Mouse (Mus musculus) left cerebral cortex, adult 11 months (tissue): ENCODE results near the gene Gm42791.
A peak's percentile ranks its signal among the peaks of the same experiment; 100 is the strongest.

Experiments
- DNase-seq: peaks from one replicate; pipeline ENCODE4 v3.0.0; 2022; ENCODE audit warnings: low spot score

The Gm42791 gene

DNA sequence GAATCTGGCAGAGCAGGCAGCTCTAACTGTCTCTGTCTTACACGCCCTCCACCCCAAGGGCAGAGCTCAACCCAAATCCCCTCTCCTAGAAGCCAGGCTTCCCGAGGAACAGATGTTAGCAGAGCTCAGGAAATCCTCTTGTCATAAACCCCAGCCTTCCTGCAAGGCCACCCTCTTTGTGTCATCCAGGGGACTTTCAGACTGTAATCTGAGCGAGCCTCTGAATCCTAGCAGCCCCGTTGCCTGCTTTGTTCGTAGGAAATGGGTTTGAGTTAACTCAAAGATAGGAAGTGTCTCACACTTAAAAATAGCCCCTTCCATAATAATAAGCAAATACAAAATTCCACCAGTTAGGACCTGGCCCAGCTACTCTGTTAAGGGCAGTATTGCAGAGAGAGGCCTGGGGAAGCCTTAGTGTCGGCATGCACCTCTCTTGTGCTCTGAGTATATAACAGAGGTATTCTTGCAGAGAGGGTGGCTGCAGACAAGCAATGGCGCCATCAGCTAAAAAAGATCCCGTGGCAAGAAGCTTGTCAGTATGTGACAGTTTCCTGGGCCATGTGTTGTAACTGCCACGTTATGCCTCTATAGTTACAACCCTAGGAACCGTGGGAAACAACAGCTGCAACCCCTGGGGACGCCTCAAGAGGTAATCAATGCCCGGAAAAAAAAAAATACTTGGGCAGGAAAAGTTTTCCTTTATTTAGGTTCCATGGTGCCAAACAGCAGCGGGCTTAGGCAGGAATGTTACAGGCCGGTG, 17.1 kb downstream of the Gm42791 start:
- no peak for DNase-seq

DNA sequence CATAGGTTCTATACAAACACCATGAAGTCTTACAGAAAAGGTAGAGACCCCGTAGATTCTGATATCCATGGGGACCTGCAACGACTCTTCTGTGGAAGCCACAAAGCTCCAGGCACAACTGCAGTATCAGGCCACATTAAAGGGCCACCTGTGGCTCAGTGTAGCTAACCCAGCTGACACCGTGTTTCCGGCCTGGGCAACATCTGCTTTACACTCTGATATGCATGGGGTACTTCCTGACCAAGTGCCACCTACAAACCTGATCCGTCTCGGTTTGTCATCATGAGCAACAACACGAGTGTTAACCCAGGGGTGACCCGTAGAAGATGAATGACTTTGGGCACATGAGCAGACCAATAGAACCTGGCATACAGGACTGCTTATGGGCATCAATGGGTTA, 18.1 kb downstream of the Gm42791 start:
- no peak for DNase-seq

GRCm38 (mm10) chr5:148975035-148975434, 19.9 kb downstream of the Gm42791 start:
- DNase-seq = no peak

- DNase-seq = no peak
These were observed 21.8 kb downstream of the Gm42791 start for GRCm38 (mm10) chr5:148973019-148973668.

GRCm38 (mm10) chr5:148972167-148972566, 22.8 kb downstream of the Gm42791 start:
- DNase-seq = no peak

DNA sequence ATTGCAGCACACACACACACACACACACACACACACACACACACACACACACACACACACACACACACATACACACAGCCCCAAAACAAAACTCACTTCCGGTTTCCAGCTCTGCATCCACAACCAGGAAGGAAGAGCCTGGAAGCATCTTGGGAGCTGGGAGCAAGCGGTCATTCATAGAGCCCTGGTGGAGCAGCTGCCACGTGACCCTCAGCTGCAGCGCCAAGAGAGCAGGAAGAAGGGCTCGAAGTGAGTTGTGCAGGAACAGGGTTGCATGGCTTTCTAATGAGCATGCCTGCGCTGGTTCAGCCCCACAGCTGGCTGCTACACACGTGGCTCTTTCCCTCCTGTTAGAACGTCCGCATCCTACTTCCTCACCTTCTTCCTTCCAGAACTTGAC, 25.3 kb downstream of the Gm42791 start:
- no peak for DNase-seq

- no peak for DNase-seq
These were observed 25.9 kb downstream of the Gm42791 start for GRCm38 (mm10) chr5:148968958-148969576.

- DNase-seq = no peak
These were observed 26.8 kb downstream of the Gm42791 start for GRCm38 (mm10) chr5:148968179-148968578.

DNA sequence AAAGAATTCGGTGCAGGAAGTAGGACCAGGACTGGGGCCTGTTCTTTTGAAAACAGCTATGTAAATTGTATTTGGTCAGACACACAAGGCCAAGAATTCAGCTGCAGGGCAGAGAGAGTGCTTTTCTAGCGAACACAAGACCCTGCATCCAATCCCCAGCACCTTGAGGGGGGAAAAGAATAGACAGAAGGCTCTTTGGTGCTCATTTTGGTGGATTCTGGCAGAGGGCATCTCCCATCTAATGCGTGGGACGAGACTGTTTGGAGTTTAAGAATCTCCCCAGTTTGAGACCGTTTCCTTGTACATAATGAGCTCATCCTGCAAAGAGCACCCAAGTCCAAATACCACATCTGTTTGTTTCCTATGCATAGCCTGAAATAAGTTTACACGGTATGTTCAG, 28.6 kb downstream of the Gm42791 start:
- no peak for DNase-seq

DNA sequence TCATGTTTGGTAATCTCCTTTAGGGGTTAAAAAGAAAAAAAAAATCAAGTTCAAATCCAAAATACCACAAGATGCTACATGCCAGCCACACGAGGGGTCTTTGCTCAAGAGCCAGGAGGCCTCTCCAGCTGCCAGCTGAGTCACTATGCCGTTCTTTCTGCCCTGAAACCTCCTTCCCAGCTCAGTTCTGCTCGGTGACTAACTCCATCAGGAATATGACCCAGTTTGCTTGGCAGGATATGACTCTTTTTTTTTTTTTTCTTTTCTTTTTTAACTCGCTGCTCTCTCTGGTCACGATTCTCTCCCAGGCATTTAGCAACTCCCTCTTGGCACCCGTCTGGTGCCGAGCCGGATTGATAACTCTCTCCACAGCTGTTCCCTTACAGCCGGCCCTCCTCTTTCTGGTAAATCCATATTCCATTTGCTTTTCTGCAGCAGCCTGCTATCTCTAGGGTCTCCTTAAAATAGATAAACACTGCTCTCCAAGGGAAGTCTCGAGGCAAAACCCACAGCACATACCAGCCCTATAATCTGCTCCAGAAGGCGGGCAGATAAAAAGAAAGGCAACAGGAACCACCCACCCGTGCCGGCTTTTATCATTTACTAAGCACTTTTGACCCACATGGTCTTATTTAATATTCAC, 29.1 kb downstream of the Gm42791 start:
- DNase-seq = peak; percentile 75

- no peak for DNase-seq
These were observed 29.8 kb downstream of the Gm42791 start for GRCm38 (mm10) chr5:148965089-148965591.

DNA sequence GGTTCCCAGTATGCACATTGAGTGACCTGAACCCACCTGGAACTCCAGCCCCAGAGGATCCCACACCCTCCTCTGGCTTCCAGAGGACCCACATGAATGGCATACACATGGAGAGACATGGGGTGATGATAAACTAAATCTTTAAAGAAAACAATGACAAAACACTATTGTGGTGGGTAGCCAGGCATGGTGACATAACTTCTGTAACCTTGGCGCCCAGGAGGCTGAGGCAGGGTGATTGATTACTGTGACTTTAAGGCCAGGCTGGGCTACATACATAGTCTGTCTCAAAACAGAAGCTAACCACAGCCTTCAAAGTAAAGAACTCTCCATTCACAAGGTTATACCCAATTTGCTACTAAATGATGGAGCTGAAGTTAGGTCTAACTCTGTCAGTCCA, 30.7 kb downstream of the Gm42791 start:
- no peak for DNase-seq

GRCm38 (mm10) chr5:148960211-148960610, 34.7 kb downstream of the Gm42791 start:
- DNase-seq = no peak

DNA sequence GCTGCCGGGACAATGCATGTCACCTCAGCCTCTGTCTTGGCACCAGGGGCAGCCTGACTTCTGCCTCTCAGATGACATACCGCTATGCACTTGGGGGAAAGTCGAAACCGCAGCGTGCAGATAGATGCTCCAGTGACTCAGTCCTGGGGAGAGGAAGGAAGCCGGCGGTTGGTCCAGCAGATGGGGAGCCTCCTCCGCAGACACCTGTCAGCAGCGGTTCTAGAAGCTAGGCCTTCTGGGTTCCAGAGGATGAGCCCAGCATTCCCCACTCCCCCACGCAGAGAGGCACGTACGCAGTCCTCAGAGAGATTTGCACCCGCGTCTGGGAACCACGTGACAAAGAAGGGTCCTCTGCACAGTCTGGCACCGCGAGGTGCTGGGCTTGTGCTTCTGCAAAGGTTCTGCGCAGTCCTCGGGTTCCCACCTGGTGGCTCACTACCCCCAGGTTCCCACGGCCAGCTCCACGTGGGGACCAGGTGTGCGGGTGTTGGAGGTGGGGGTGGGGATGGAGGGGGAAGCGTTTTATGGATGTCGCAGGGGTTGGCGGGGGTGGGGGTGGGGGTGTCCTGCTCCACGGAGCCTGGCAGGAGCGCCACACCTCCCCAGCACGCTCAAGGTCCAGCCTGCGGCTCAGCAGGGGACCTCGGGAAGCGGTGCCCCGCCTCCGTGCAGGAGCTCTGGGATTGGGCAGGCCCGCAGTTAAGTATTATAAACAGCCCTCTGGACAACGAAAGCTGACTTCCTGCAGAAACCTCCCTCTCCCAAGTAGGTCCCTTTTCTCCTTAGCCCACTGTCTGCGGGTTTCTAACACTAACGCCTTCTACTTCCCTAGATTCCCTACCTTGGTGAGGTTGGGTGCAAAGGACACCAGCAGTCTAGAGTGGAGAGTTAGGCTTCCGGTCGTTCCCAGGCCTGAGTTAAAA, 35.6 kb downstream of the Gm42791 start:
- DNase-seq = peak; percentile 71

DNA sequence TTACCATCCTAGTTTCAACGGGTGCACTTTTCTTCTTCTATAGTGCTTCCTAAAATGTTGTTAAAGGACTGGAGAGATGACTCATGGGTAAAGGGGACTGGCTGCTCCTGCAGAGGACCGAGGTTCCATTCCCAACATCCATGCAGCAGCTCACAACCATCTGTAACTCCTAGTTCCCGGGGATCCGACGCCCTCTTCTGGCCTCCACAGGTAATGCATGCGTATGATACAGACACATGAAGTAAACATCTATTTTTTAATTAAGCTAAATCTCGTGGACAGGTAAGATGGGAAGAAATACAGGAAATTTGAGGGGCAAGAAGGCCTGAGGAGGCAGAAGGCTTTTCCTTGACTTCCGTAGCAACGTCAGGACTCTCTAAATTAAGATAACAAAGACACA, 36.6 kb downstream of the Gm42791 start:
- DNase-seq = no peak

GRCm38 (mm10) chr5:148956898-148957535, 37.9 kb downstream of the Gm42791 start:
- DNase-seq = no peak

- DNase-seq = no peak
These were observed 38.9 kb downstream of the Gm42791 start for GRCm38 (mm10) chr5:148956091-148956490.

GRCm38 (mm10) chr5:148955575-148955974, 39.4 kb downstream of the Gm42791 start:
- no peak for DNase-seq

GRCm38 (mm10) chr5:148954314-148955060, 40.5 kb downstream of the Gm42791 start:
- no peak for DNase-seq

- no peak for DNase-seq
These were observed 41.8 kb downstream of the Gm42791 start for GRCm38 (mm10) chr5:148953098-148953497.
